Mouse (Mus musculus) urinary bladder, postnatal 36 days (tissue): ENCODE results near the gene Abhd14b.

Source experiments
- DNase-seq, 2 experiments: peaks; one replicate each; pipeline ENCODE4 v3.0.0; 2022; ENCODE audit warnings: low spot score in 2 of 2, mixed read lengths in 1 of 2

Gene Abhd14b

DNA sequence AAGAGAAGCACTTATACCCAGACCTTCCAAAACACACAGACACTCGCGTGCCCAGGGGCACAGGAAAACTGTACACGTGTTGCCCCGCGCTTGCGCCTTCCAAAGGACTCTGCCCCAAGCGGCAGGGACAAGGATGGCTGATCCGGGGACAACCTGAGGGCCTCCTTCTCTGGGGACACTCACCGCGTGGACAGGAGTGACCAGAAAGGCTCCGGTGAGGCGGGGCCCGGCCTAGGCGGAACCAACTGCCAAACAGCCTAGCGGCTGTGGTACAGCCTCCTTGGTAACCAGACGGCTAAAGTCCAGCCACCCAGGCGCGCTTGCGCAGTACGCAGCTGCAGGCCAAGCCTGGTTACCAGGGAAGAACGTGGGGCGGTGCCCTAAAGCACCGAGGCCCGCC lies at the start of gene Abhd14b, which contains the start of gene Abhd14a:
Gene Abhd14b (plus strand): TSS at position 112 of the 400 bp plus-strand sequence.
Gene Abhd14a (minus strand): TSS at position 331 of the 400 bp plus-strand sequence.
- peak; percentile 90 to 93 for DNase-seq

DNA sequence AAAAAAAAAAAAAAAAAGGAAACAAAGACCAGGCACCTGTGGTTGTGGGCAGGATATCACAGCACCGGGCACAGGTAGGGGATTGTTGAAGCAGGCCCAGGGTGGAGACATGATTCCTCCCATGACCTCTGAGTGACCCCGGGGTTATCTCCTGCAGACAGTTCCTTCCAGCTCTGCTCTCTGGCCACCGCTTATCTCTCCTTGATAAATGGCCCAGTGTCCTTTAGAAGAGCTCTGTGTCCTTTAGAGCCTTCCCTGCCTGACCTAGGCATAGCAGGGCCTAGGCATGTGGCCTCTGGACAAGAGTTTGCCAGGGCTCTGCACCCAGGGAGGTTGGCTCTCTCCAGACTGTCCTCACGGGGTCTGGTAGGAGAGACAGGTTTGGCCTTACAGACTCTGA lies 49.5 kb upstream of the Abhd14b start:
- no peak for DNase-seq

DNA sequence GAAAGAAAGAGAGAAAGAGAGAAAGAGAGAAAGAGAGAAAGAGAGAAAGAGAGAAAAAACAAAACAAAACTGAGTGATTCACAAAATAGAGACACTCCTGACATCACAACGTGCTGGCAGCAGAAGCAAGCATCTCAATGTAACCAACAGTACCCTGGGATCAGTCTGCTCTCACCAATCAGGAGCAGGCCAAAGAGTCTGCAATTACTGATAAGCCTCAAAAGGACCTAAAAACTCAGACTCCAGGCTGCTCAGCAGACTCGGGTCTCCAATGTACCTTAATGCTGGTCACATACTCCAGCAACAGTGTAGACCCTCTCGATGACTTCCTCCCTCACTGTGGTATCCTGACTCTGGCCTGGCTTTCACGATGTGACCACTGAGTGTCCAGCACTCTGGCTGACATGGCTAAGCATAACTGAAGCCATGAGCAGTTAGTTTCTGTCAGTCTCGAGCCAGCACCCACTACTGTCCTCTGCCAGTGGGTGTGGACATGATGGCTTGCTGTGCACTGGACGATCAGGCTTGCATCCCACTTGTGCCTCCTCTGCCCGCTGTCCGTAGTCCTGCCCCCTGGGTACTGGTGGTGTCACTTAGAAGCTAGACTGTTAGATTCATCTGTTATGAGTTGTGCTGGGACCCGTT lies 48.5 kb upstream of the Abhd14b start:
- no peak for DNase-seq

DNA sequence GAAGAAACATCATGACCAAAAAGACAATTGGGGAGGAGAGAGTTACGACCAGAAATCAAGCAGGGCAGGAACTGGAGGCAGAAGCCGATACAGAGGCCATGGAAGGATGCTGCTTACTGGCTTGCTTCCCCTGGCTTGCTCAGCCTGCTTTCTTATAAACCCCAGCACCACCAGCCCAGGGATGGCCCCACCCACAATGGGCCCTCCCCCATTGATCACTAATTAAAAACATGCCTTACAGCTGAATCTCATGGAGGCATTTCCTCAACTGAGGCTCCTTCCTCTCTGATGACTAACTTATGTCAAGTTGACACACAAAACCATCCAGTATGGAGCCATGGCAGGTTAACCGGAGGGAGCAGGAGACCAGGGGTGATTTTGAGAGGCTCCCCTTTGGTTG lies 47.5 kb upstream of the Abhd14b start:
- DNase-seq: no peak

- DNase-seq: no peak
These were observed 45.1 kb upstream of the Abhd14b start for GRCm38 (mm10) chr9:106402149-106402548.

GRCm38 (mm10) chr9:106402607-106403375 lies 44.5 kb upstream of the Abhd14b start:
- no peak for DNase-seq

GRCm38 (mm10) chr9:106405275-106405674 lies 42.0 kb upstream of the Abhd14b start:
- no peak for DNase-seq

DNA sequence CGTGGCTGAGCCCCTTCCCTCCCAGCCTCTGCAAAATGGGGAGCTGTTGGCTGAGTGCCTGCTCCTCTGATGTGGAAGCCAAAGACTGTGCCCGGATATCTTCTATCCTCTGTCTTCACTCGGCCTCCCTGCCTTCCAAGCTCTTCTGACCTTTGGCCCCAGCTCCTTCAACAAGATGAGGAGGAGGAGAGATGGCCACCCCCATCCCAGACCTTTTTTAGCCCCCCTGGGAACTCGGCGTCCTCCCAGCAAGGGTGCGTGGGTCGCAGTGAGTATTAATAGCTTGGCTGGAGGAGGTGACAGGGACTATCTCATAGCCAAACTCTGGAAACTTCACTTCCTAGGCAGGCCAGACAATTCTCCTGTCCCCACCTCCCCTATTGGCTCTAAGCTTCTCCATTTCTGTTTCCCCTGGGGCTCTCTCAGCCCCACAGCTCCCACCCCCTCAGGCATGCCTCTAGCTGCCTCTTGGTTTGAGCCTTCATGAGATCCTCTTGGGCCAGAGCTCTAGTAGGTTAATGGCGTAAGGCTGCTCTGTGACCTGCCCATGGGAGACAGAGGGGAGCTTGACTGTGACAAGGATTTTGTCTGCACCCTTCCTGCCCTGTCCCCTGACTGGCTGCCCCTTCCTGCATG lies 40.7 kb upstream of the Abhd14b start:
- DNase-seq: no peak

- no peak for DNase-seq
These were observed 38.2 kb upstream of the Abhd14b start for GRCm38 (mm10) chr9:106409096-106409495.

- no peak for DNase-seq
These were observed 37.1 kb upstream of the Abhd14b start for GRCm38 (mm10) chr9:106410086-106410650.

GRCm38 (mm10) chr9:106411091-106411594 lies 36.1 kb upstream of the Abhd14b start:
- DNase-seq: no peak

DNA sequence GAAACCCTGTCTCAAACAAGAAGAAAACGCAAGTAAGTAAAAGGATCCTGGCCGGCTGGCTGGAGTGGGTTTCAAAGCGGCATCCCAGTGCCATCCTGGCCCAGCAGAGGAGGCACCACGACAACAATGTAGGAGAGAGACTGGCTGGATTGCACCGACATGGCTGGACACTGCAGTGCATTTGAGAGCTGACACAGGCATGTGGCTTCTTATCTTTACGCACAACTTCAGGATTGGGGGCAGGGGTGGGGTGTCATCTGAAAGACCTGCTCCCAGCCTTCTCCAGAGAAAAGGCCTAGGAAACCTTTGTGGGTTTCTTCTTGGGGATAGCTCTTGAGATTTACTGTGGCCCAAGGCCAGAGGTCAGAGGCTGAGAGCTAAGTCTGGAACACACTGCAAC lies 35.5 kb upstream of the Abhd14b start:
- no peak for DNase-seq

DNA sequence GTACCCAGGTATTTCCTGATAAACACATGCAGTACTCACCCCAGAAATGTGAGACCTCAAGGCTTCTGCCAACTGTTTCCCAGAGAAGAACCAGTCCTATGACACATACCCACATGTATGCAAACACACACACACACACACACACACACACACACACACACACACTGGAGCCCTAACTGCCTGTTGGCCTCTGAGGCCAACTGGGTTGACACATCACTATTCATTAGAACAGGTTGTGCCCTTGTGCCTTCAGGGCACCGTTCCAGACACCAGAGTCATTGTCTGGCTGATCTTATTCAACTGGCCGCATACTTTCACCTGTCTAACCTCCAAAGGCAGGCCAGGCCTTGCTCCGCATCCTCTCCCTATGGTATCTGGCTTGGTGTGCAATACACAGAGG lies 35.0 kb upstream of the Abhd14b start:
- DNase-seq: no peak

DNA sequence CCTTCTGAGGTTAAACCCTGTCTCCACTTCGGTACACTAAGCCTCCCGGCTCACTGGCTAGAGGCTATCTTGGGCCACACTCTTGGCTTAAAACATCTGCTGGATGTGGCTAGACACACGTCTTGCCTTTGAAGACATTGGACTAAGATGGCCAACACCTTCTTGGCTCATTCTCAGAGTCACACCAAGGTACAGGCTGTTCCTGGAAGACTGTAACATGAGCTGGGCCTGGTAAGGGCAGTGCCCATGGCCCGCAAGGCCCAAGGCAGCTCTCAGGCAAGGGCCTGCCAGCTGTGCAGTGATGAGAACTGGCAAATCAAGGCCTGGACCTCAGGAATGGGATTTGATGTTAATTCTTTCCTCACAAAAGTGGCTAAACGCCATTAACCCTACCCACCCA lies 33.7 kb upstream of the Abhd14b start:
- no peak for DNase-seq

DNA sequence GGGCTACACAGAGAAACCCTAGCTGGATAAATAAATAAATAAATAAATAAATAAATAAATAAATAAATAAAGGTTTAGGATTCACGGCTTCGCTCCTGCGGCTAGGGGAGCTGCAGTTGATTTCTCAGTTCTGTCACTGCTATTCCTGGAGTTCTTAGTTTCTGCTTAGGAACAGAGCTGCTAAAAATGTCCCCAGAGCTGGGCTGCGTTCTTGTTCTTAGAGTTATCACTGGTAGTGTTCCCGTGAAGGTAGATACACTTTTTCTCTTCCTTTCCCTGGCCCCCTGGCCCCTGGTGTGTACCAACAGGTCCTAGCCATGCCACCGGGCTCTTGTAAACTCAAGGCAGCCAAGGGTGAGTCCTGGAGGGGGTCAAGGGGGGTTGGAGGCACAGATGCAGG lies 30.4 kb upstream of the Abhd14b start:
- DNase-seq: no peak

DNA sequence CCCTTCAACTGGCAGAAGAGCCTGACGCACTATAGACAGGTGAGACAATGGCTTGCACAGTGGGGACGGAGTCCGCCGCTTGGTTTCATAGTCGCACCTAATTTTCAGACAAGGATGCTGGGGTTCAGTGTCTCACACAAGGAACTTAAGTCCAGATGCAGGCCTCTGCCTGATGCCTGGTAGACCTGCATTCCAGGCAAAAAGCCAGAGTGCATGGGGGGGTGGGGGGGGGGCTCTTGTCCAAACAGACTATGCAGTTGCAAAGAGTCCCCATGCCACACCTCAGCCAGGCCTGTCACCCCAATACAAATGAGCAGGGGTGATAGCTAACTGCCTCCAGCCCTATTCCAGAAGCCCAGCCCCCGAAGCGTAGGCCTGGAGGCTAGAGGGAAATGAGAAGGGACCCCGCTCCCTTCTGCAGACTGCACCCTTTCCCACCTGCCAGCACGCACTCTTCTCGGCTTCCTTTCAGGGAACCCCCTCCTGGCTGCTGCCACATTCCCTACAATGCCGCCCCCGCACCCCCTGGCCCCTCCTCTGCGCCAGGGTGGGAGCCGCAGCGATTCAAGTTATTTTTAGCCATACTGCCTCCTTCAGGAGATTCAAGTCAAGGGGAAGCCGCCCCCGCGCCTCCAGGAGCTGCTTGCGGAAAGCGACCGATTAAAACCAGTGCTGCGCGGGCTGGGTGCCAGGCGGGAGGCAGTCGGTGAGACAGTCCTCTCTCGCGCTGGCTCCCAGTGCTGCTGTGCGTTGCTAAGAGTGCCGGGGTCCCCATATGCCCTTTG lies 29.2 kb upstream of the Abhd14b start:
- peak; percentile 37 to 65 for DNase-seq

GRCm38 (mm10) chr9:106420608-106421007 lies 26.7 kb upstream of the Abhd14b start:
- no peak for DNase-seq

DNA sequence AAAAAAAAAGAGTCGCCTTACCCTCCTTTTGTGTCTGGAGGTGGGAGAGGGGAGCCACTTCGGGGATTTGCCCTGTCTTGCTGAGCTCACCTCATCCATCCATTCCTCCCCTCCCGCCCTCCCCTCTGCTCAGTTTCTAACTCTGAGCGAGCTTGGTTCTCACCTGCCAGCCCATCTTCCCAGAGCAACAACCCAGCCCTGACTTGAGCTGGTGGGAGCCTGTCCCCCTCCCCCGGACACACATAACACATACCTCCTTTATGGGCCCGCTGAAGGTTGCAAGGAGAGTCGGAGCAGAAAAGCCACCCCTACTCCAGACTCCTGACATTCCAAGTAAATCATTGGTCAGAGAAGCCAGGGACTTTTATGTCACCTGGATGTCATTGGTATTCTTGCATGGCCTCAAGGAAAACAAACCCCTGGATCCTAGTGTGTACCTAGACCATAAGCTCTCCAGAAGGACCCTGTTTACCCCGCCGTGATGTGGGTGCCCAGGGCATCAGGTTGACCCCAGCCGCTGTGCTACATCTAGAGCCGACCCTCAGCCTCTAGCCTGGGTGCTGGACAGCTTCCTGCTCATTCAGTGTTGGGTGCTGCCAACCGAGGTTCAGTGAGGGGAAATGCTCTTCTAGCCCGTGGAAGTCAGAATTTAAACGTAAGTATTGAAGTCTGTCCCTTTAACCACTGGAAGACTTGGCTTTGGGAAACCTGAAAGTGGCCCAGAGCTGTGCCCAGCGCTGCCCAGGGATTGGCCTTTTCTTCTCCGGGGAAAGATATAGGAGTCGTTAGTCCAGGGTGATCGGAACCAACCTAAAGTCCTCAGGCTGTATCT lies 26.0 kb upstream of the Abhd14b start:
- no peak for DNase-seq

DNA sequence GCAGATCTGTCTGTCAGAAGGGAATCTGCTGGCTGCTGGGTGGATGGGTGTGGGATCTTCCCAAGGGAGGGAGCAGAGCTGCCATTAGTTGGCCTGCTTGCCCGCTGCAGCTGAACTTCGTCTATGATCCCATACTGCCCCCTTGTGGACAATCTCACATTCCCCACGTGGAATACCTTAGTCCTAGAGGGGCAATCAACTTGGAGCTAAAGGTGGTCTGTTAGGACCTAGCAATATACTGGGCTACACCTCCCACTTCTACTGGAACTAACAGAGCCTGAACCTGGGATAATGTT lies 25.4 kb upstream of the Abhd14b start:
- DNase-seq: peak; percentile 76 to 82

- DNase-seq: no peak
These were observed 18.5 kb upstream of the Abhd14b start for GRCm38 (mm10) chr9:106428719-106429220.
